Mouse (Mus musculus) cerebellum, adult 18-20 months (tissue): ENCODE data around the gene Ctnnb1.
A peak's percentile ranks its signal among the peaks of the same experiment; 100 is the strongest.
"Not testable (repeated sequence)": the region's sequence is repeated elsewhere in the genome, so short reads cannot be mapped to it uniquely, and the experiment has no call there.

ENCODE experiments used
- DNase-seq, 2 experiments: peaks; one replicate each; pipeline ENCODE4 v3.0.0; 2021

Ctnnb1 gene

GRCm38 (mm10) chr9:120929081-120929480 lies at the start of gene Ctnnb1:
Gene Ctnnb1 (plus strand): TSS chr9:120929216.
- DNase-seq = no peak

DNA sequence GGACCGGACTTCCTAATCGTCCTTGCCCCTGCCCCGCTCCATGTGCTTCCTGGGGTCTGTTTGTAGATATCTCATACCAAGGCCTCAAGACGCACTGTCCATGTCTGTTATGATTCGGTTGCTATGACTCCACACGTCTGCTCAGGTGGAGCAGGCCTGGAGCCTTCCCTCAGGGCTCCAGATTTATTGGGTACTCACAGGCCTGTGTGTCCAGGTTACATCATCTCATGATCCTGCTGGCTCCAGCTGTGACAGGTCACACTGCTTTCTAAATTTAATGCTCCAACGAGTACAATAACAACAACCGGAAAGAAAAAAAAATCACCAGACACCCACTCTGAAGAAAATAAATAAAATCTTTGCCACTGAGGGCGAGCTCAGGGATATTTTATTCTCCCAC lies 48.7 kb upstream of the Ctnnb1 start:
- no peak for DNase-seq

DNA sequence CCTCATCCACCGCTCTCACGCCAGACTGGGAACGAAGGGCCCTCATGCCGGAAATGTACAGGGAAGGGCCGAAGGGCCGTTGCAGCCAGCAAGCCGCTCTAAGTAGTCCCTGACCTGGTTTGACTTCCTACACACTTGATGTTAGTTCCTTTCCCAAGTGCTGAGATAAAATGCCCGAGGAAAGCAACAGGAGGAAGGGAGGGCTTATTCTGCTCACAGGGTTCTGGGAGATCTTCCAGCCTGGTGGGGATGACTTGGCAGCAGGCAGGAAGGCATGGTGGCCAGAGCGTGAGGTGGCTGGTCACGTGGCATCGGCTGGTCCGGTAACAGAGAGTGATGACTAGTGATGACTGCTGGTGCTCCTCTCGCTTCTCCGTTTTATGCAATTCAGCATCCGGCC lies 47.9 kb upstream of the Ctnnb1 start:
- peak; percentile 49 to 59 for DNase-seq

- DNase-seq = no peak
Observed at GRCm38 (mm10) chr9:120881839-120882238, 47.2 kb upstream of the Ctnnb1 start.

GRCm38 (mm10) chr9:120884726-120885125 lies 44.3 kb upstream of the Ctnnb1 start:
- DNase-seq = no peak

- DNase-seq = no peak
Observed at GRCm38 (mm10) chr9:120887631-120888030, 41.4 kb upstream of the Ctnnb1 start.

GRCm38 (mm10) chr9:120893435-120893834 lies 35.6 kb upstream of the Ctnnb1 start:
- DNase-seq = no peak

DNA sequence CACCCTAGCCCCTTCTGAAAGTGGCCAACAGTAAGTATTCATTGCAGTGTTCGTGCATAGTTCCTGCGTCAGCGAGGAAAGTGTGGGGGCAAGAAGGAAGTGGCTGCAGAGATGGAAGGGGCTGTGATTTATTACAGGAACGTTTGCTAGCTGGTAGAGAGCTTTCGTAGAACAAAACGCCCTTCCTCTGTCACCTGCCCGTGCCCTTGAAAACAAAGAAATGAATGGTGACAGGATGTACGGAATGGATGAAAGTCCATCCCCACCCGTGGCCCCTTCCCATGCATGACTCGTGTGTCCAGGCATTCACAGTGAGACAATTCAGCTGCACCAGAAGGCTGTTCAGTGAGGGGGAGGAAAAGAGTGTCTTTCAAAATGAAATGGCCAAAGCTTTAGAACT lies 35.0 kb upstream of the Ctnnb1 start:
- DNase-seq = no peak

DNA sequence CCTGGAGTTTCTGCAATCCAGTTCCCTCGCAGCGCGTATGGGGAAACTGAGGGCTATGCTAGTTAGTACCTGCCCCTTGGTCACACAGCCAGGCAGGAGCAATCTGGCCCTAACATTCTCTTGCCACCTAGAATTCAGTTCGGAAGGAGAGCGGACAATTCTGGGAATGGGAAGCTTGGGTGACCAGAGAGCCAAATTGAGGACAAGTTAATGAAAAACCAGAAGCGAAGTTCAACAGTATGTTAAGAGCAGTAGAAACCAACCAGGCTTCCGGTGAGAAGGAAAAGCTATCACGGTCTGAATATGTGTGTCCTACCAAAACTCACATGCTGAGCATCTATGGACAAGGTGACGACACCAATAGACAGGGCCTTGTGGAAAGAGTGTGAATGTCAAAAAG lies 34.6 kb upstream of the Ctnnb1 start:
- no peak for DNase-seq

- no peak for DNase-seq
Observed at GRCm38 (mm10) chr9:120896502-120896901, 32.5 kb upstream of the Ctnnb1 start.

GRCm38 (mm10) chr9:120897269-120897668 lies 31.7 kb upstream of the Ctnnb1 start:
- DNase-seq = no peak

DNA sequence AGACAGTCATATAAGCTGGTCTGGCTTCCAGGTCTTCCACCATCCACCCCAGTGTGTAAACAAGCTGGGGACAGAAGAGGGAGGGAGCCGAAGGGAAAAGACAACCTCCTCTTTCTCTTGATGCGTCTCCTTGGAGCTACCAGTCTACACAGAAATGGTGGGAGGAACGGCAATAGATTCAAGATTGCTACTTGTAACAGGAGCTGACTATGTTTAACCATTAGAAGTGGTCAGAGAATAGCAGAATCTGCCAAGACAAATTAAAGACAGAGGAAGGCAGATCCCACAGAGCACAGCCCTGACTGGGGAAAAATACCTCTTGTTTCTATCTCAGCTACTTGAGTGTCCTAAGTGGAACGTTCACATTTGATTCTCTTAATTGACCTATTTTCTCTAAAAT lies 29.2 kb upstream of the Ctnnb1 start:
- no peak for DNase-seq

GRCm38 (mm10) chr9:120900338-120901274 lies 28.4 kb upstream of the Ctnnb1 start:
- no peak for DNase-seq

DNA sequence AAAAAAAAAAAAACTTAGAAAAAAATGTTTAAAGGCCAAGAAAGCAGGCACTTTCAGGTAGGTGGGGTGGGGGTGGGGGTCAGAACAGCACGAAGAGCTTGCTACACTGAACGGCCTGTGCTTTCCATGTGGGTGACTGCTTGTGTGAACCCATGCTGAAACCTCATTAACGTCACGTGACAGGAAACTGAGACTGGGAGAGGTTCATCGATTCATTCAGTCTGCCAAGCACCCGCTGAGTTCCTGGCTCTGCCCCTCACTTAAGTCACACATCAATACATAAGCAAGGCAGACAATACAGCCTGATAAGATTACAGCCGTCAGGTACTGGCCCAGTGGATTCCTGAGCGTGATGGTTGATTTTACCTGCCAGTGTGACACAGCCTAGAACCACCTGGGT lies 26.5 kb upstream of the Ctnnb1 start:
- DNase-seq = no peak

DNA sequence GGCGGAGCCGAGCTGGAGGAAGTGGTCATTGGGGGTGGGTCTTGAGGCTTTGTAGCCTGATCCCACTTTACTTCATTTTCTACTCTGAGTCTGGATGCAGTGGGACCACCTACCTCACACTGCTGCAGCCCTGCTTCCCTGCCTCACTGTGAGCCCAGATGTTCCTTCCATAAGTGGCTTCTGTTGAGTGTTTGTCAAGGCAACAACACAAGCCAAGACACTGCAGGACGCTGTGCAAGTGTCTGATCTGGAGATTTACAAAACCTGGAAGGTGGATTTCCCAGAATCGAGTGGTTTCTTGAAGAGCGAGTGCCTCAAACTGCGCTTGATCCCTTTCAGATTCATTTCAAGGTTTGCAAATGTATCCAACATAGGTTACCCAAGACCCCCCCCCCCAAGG lies 20.6 kb upstream of the Ctnnb1 start:
- DNase-seq = no peak

DNA sequence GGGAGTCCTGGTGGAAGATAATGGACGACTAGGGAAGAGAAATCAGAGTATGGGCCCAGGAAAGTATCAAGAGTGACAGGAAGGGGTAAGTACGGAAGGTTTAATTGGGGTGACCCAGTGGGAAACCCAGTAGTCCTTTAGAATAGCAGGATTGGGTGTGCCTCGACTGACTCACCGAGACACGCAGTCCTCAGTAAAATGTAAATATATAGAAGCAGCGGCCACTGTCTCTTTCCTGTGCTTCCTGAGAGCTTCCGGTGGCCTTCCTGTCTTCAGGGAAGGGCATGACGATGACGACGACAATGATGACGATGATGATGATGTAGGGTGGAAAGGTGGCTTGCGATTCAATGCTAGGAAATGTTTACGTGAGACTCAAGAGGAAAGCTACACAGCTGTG lies 15.9 kb upstream of the Ctnnb1 start:
- no peak for DNase-seq

DNA sequence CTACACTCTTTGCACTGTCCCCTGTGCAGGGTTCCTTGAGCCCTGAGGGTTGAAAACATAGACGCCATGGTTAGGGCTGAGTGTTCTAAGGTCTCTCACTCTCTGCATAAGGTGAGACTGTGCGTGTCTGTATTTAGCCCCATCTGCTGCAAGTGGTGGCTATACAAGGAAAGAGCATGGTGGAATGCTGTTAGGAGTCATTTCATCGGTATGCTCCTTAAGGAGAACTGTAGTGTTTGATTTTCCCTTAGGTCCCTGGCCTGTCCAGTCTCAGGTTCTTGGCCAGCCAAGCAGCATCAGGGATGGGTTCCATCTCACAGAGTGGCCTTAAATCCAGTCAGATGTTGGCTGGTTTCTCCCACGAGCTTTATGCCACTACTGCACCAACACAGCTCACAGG lies 14.6 kb upstream of the Ctnnb1 start:
- no peak for DNase-seq

GRCm38 (mm10) chr9:120914877-120915459 lies 14.0 kb upstream of the Ctnnb1 start:
- DNase-seq = no peak

- not testable (repeated sequence) for DNase-seq
Observed at GRCm38 (mm10) chr9:120917619-120918018, 11.4 kb upstream of the Ctnnb1 start.

DNA sequence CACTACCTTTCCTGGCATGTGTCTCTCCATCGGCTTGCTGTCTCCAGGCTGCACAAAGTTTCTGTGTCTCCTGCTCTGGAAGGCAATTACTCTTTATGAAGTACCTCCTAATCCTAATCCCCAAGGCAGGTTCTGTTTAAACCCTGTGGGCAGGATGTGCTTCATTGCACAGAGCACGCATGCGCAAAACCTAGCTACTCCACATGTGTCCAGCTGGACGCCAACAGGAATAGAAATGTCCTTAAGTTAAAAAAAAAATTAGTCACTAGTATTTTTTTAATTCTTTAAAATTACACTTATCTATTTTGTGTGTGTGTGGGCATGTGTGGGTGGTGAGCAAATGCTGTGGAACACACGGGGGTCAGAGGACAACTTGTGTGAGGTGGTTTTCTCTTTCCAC lies 10.8 kb upstream of the Ctnnb1 start:
- no peak for DNase-seq

GRCm38 (mm10) chr9:120918642-120919041 lies 10.4 kb upstream of the Ctnnb1 start:
- DNase-seq = no peak

DNA sequence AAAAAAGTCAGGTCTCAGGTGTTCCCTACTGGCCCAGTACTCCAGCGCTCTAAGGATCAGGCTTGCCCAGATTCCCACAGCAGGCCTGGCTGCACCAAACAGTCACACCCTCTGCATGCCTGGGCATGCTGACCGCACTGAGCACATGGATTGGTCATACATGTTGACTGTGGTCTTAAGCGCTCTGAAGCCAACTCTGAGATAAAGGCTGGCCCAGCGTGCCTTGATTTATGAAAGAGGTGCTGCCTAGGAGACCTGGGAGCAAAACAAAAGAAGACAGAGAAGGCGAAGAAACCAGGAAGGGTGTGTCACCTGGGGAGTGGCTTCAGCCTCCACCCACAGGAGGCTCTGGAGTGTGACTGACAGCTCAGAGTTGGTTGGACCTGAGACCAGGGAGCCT lies 9.9 kb upstream of the Ctnnb1 start:
- DNase-seq = no peak

GRCm38 (mm10) chr9:120926126-120926525 lies 2.9 kb upstream of the Ctnnb1 start:
- DNase-seq = no peak

- no peak for DNase-seq
Observed at GRCm38 (mm10) chr9:120926939-120927606, 1.9 kb upstream of the Ctnnb1 start.
